24 mouse cellular contexts compared by ENCODE assay signal in genomic region chr16:59569837-59570236, GRCm38 (mm10). TPM values are rescaled to one million over a fixed set of nuclear protein-coding genes. Genes with fewer than 3 reads are reported as not detected.
DNase-seq lines count a peak whose midpoint lies in the region; ATAC-seq and TF ChIP-seq lines count a peak whose summit lies in the region.
"Had no signal": no experiment of that assay in that cellular context is flagged by ENCODE, and none has a peak within 500 bp of the region (broad histone marks: within the 10 kb centered on the region; RNA-seq: fewer than 3 reads in every experiment).

No protein-coding gene starts in this region.

- H3K36me3 ChIP-seq in hindbrain, postnatal 0 days (ENCODE audit: insufficient read depth, low read length) = no peaks in the 10 kb centered on the region
- peaks cover 5% of the 10 kb centered on the region; the same call in 1 of the 2 replicates for H3K36me3 ChIP-seq in hindbrain, embryonic 10.5 days
- no peaks in the 10 kb centered on the region for H3K36me3 ChIP-seq in embryonic facial prominence, embryonic 14.5 days (ENCODE audit: control insufficient read depth, insufficient read depth, low read length)
- peaks cover 6% of the 10 kb centered on the region for H3K36me3 ChIP-seq in heart, embryonic 16.5 days (ENCODE audit: control insufficient read depth, insufficient read depth)
- H3K36me3 ChIP-seq: embryonic facial prominence, embryonic 12.5 days; G1E; midbrain, embryonic 15.5 days; neural tube, embryonic 13.5 days; stomach, embryonic 15.5 days had no signal

- no peaks in the 10 kb centered on the region for H3K9me3 ChIP-seq in hindbrain, postnatal 0 days (ENCODE audit: low read length)
- no peaks in the 10 kb centered on the region for H3K9me3 ChIP-seq in hindbrain, embryonic 10.5 days
- H3K9me3 ChIP-seq in embryonic facial prominence, embryonic 14.5 days (ENCODE audit: control insufficient read depth, low read length) = no peaks in the 10 kb centered on the region
- no peaks in the 10 kb centered on the region for H3K9me3 ChIP-seq in heart, embryonic 16.5 days (replicated peaks; ENCODE audit: control insufficient read depth, low read length)
- H3K9me3 ChIP-seq: embryonic facial prominence, embryonic 12.5 days; G1E; midbrain, embryonic 15.5 days; neural tube, embryonic 13.5 days; stomach, embryonic 15.5 days had no signal

- peak; percentile 30 for DNase-seq in gastrocnemius, adult 18-20 months (ENCODE audit: low spot score)
- DNase-seq in gastrocnemius, postnatal 36 days = no peak
- peak; percentile 16 for DNase-seq in hindbrain, postnatal 0 days (ENCODE audit: low spot score)
- no peak for DNase-seq in hindbrain, embryonic 10.5 days (ENCODE audit: low spot score)
- DNase-seq in embryonic facial prominence, embryonic 14.5 days (ENCODE audit: low spot score) = no peak
- DNase-seq in layer of hippocampus, adult 8-10 months (ENCODE audit: low spot score in 2 of 2) = no peak
- no peak for DNase-seq in adrenal gland, adult 8-10 months
- DNase-seq: cerebellum, adult 18-20 months; cerebellum, postnatal 14 days; left cerebral cortex, postnatal 4 days; lung, postnatal 4 days; retina, postnatal 1 day; thymus, adult 2 months had no signal

- H3K4me3 ChIP-seq in hindbrain, postnatal 0 days (ENCODE audit: low read length) = no peak overlapping the region
- H3K4me3 ChIP-seq in hindbrain, embryonic 10.5 days = no peak overlapping the region
- H3K4me3 ChIP-seq in embryonic facial prominence, embryonic 14.5 days (ENCODE audit: low read depth, low read length) = no peak overlapping the region
- H3K4me3 ChIP-seq in heart, embryonic 16.5 days (ENCODE audit: low read length) = no peak overlapping the region
- H3K4me3 ChIP-seq: embryonic facial prominence, embryonic 12.5 days; left cerebral cortex, adult 2 months; midbrain, embryonic 15.5 days; myocyte; neural tube, embryonic 13.5 days; stomach, embryonic 15.5 days had no signal

- H3K4me2 ChIP-seq in hindbrain, postnatal 0 days (ENCODE audit: low read depth, low read length) = no peak overlapping the region
- no peak overlapping the region for H3K4me2 ChIP-seq in embryonic facial prominence, embryonic 14.5 days (ENCODE audit: low read depth, low read length)
- no peak overlapping the region for H3K4me2 ChIP-seq in heart, embryonic 16.5 days (ENCODE audit: low read depth, low read length)
- H3K4me2 ChIP-seq: embryonic facial prominence, embryonic 12.5 days; midbrain, embryonic 15.5 days; neural tube, embryonic 13.5 days; stomach, embryonic 15.5 days had no signal

- H3K9ac ChIP-seq in hindbrain, postnatal 0 days (replicated peaks; ENCODE audit: low read length) = no peak overlapping the region
- no peak overlapping the region for H3K9ac ChIP-seq in embryonic facial prominence, embryonic 14.5 days (ENCODE audit: low read depth, low read length)
- no peak overlapping the region; the same call in 1 of the 2 replicates for H3K9ac ChIP-seq in heart, embryonic 16.5 days (ENCODE audit: low read length)
- H3K9ac ChIP-seq: embryonic facial prominence, embryonic 12.5 days; midbrain, embryonic 15.5 days; neural tube, embryonic 13.5 days; stomach, embryonic 15.5 days had no signal

- TF ChIP-seq CTCF in hindbrain, postnatal 0 days (IDR thresholded peaks at IDR 0.05; ENCODE audit: low read depth) = no peak

- H3K27me3 ChIP-seq in hindbrain, postnatal 0 days (ENCODE audit: insufficient read depth, low read length) = no peaks in the 10 kb centered on the region
- H3K27me3 ChIP-seq in hindbrain, embryonic 10.5 days (ENCODE audit: insufficient read depth, poor library complexity, severe bottlenecking) = no peaks in the 10 kb centered on the region
- H3K27me3 ChIP-seq in embryonic facial prominence, embryonic 14.5 days (replicated peaks; ENCODE audit: control insufficient read depth, insufficient read depth, low read length) = no peaks in the 10 kb centered on the region
- no peaks in the 10 kb centered on the region for H3K27me3 ChIP-seq in heart, embryonic 16.5 days (ENCODE audit: control insufficient read depth, insufficient read depth, low read length)
- H3K27me3 ChIP-seq: embryonic facial prominence, embryonic 12.5 days; midbrain, embryonic 15.5 days; neural tube, embryonic 13.5 days; Patski; stomach, embryonic 15.5 days had no signal

- ATAC-seq in hindbrain, postnatal 0 days = no peak
- 0 out of 2 replicates have a peak, but pooled peaks have one; percentile 12 for ATAC-seq in embryonic facial prominence, embryonic 14.5 days (ENCODE audit: low read depth)
- ATAC-seq in heart, embryonic 16.5 days (replicated peaks; ENCODE audit: extremely low read depth, insufficient read depth, low FRiP score) = no peak
- ATAC-seq: forebrain, embryonic 16.5 days; intestine, postnatal 0 days; midbrain, embryonic 15.5 days; Patski had no signal

- WGBS in hindbrain, postnatal 0 days = 65% methylated on average over 8 of the region's 8 CpGs
- 85% methylated on average over 8 of the region's 8 CpGs for WGBS in hindbrain, embryonic 10.5 days
- WGBS in embryonic facial prominence, embryonic 14.5 days = 58% methylated on average over 8 of the region's 8 CpGs
- 47% methylated on average over 8 of the region's 8 CpGs for WGBS in heart, embryonic 16.5 days

- H3K4me1 ChIP-seq in hindbrain, postnatal 0 days (ENCODE audit: insufficient read depth, low read length) = no peaks in the 10 kb centered on the region
- H3K4me1 ChIP-seq in hindbrain, embryonic 10.5 days (replicated peaks) = peaks cover 3% of the 10 kb centered on the region; the same call in 1 of the 2 replicates
- peaks cover 16% of the 10 kb centered on the region for H3K4me1 ChIP-seq in embryonic facial prominence, embryonic 14.5 days (ENCODE audit: control insufficient read depth, insufficient read depth, low read length)
- H3K4me1 ChIP-seq in heart, embryonic 16.5 days (ENCODE audit: control insufficient read depth, insufficient read depth, low read length) = peaks cover 43% of the 10 kb centered on the region
- H3K4me1 ChIP-seq: midbrain, embryonic 15.5 days; neural tube, embryonic 13.5 days had no signal

- H3K27ac ChIP-seq in hindbrain, postnatal 0 days = no peak overlapping the region
- H3K27ac ChIP-seq in hindbrain, embryonic 10.5 days = no peak overlapping the region
- H3K27ac ChIP-seq in embryonic facial prominence, embryonic 14.5 days (replicated peaks; ENCODE audit: low read depth, low read length) = no peak overlapping the region
- peak overlapping the region; percentile 39; the same call in 1 of the 2 replicates for H3K27ac ChIP-seq in heart, embryonic 16.5 days (ENCODE audit: low read length)
- H3K27ac ChIP-seq: embryonic facial prominence, embryonic 12.5 days; left cerebral cortex, adult 2 months; midbrain, embryonic 15.5 days; neural tube, embryonic 13.5 days; stomach, embryonic 15.5 days had no signal

- intact Hi-C loops in gastrocnemius, postnatal 36 days (cut with DNase I) = no loop called here

RNA-seq across cellular contexts. Expression of gene Crybg3, which starts 30.9 kb away (rescaled TPM):
- total RNA-seq in gastrocnemius, adult 18-20 months (2021) = 10 to 100 TPM; 28.8 to 36.0 TPM
- total RNA-seq in gastrocnemius, postnatal 36 days (2021) = 10 to 100 TPM; 33.7 TPM
- 5.9 and 6.5 TPM in 2 replicates for total RNA-seq in hindbrain, postnatal 0 days (2014; rRNA removed)
- 1.4 and 2.1 TPM in 2 replicates for polyA plus RNA-seq in hindbrain, postnatal 0 days (2015; fragmentation: Nextera tagmentation; extraction: Ambion mirVana)
- 5.5 and 6.5 TPM in 2 replicates for polyA plus RNA-seq in hindbrain, embryonic 10.5 days (2016; fragmentation: Nextera tagmentation; extraction: Ambion mirVana)
- 11.6 and 12.1 TPM in 2 replicates for polyA plus RNA-seq in embryonic facial prominence, embryonic 14.5 days (2014; fragmentation: Nextera tagmentation; extraction: Ambion mirVana)
- 11.2 and 12.6 TPM in 2 replicates for polyA plus RNA-seq in heart, embryonic 16.5 days (2015; fragmentation: Nextera tagmentation; extraction: Ambion mirVana)
- 1 to 10 TPM; 4.2 to 6.6 (median 5.0) TPM for total RNA-seq in layer of hippocampus, adult 8-10 months (2022)
- total RNA-seq in adrenal gland, adult 8-10 months (2022) = 10 to 100 TPM; 13.9 to 23.2 (median 19.0) TPM

Comparison
In these comparisons a context has a peak if more than half of its experiments do, and no peak if none do; other contexts are left out.
1. DNase-seq: peak in gastrocnemius, adult 18-20 months (single experiment) and hindbrain, postnatal 0 days (single experiment); none in gastrocnemius, postnatal 36 days (0 of 2), hindbrain, embryonic 10.5 days (single experiment), embryonic facial prominence, embryonic 14.5 days (single experiment), layer of hippocampus, adult 8-10 months (0 of 2) and adrenal gland, adult 8-10 months (single experiment).